Mouse (Mus musculus) neural tube, embryonic 13.5 days (tissue): ENCODE measurements around the gene Polr2m. TPM values are rescaled to one million over a fixed set of nuclear protein-coding genes. Genes with fewer than 3 reads are reported as not detected.

Experiments
- ATAC-seq: fragments of 200-750 bp; cut with Nextera tagmentation; 2 replicates; pipeline ENCODE4 v1.8.0; 2017; ENCODE audit warnings: low read depth, mild to moderate bottlenecking, moderate TSS enrichment, moderate library complexity
- H3K27ac ChIP-seq: fragments of 300-500 bp; sonication (generic); replicated peaks from 2 replicates; pipeline ENCODE4 v1.5.1; 2015; ENCODE audit warnings: moderate library complexity, mild to moderate bottlenecking, inconsistent platforms
- H3K27me3 ChIP-seq: fragments of 300-500 bp; sonication (generic); 2 replicates; pipeline ENCODE4 v1.6.1; 2015; ENCODE audit warnings: mild to moderate bottlenecking, inconsistent platforms
- H3K36me3 ChIP-seq: fragments of 300-500 bp; sonication (generic); 2 replicates; pipeline ENCODE4 v1.6.1; 2015; ENCODE audit warnings: mild to moderate bottlenecking, inconsistent platforms
- H3K4me1 ChIP-seq: fragments of 300-500 bp; sonication (generic); replicated peaks from 2 replicates; pipeline ENCODE4 v1.6.1; 2015; ENCODE audit warnings: inconsistent platforms
- H3K4me2 ChIP-seq: fragments of 300-500 bp; sonication (generic); 2 replicates; pipeline ENCODE4 v1.6.1; 2015; ENCODE audit warnings: inconsistent platforms, mild to moderate bottlenecking, moderate library complexity
- H3K4me3 ChIP-seq: fragments of 300-500 bp; sonication (generic); 2 replicates; pipeline ENCODE4 v1.5.1; 2015; ENCODE audit warnings: mild to moderate bottlenecking, inconsistent platforms
- H3K9ac ChIP-seq: fragments of 300-500 bp; sonication (generic); 2 replicates; pipeline ENCODE4 v1.6.1; 2015; ENCODE audit warnings: moderate library complexity, mild to moderate bottlenecking, inconsistent platforms
- H3K9me3 ChIP-seq: fragments of 300-500 bp; sonication (generic); 2 replicates; pipeline ENCODE4 v1.6.1; 2016; ENCODE audit warnings: inconsistent platforms
- WGBS: fragments of 180-500 bp; shearing (Covaris S2); methylation state at CpG from one replicate; pipeline ENCODE4 v1.1.7; 2015; 5-methylcytosine and 5-hydroxymethylcytosine counted together
- polyA plus RNA-seq: library from polyadenylated mRNA; unstranded; fragments of >200 nt; fragmentation: Nextera tagmentation; extraction: Ambion mirVana; gene quantifications from 2 replicates; pipeline ENCODE4 v1.2.1, GENCODE M21; 2015

Polr2m gene
- polyA plus RNA-seq, 1 experiment from 2014 or later, result 312 TPM

GRCm38 (mm10) chr9:71466111-71466510 is 19.6 kb downstream of the Polr2m start:
- no peaks in the 10 kb centered on the region for H3K4me1 ChIP-seq
- ATAC-seq, result no peak
- H3K9ac ChIP-seq, result no peak overlapping the region
- no peak overlapping the region for H3K27ac ChIP-seq
- no peaks in the 10 kb centered on the region for H3K27me3 ChIP-seq
- no peak overlapping the region for H3K4me2 ChIP-seq
- H3K9me3 ChIP-seq, result no peaks in the 10 kb centered on the region
- no peak overlapping the region for H3K4me3 ChIP-seq
- WGBS, result 78% methylated on average over 3 of the region's 3 CpGs
- H3K36me3 ChIP-seq, result no peaks in the 10 kb centered on the region

- Histone ChIP-seq H3K9me3 (no peaks in the 10 kb centered on the region), H3K27ac (no peak overlapping the region), H3K27me3 (no peaks in the 10 kb centered on the region), H3K4me3 (no peak overlapping the region), H3K36me3 (no peaks in the 10 kb centered on the region), H3K4me2 (no peak overlapping the region), H3K9ac (no peak overlapping the region), H3K4me1 (no peaks in the 10 kb centered on the region)
- WGBS, result 78% methylated on average over 13 of the region's 13 CpGs
- ATAC-seq, result no peak
Measured at GRCm38 (mm10) chr9:71463072-71463667, 22.6 kb downstream of the Polr2m start.

GRCm38 (mm10) chr9:71456738-71457137 is 29.0 kb downstream of the Polr2m start:
- Histone ChIP-seq H3K4me2 (no peak overlapping the region), H3K4me3 (no peak overlapping the region), H3K4me1 (no peaks in the 10 kb centered on the region), H3K36me3 (no peaks in the 10 kb centered on the region), H3K27me3 (peaks cover 8% of the 10 kb centered on the region; the same call in 1 of the 2 replicates), H3K9me3 (peaks cover 6% of the 10 kb centered on the region; the same call in 1 of the 2 replicates), H3K27ac (no peak overlapping the region), H3K9ac (no peak overlapping the region)
- ATAC-seq, result no peak
- 74% methylated on average over 4 of the region's 4 CpGs for WGBS

GRCm38 (mm10) chr9:71453917-71454316 is 31.8 kb downstream of the Polr2m start:
- Histone ChIP-seq H3K9ac (no peak overlapping the region), H3K4me3 (no peak overlapping the region), H3K36me3 (no peaks in the 10 kb centered on the region), H3K9me3 (peaks cover 6% of the 10 kb centered on the region; the same call in 1 of the 2 replicates), H3K27me3 (peaks cover 11% of the 10 kb centered on the region; the same call in 1 of the 2 replicates), H3K4me1 (no peaks in the 10 kb centered on the region), H3K4me2 (no peak overlapping the region), H3K27ac (no peak overlapping the region)
- 79% methylated on average over 5 of the region's 5 CpGs for WGBS
- ATAC-seq, result no peak

- 69% methylated on average over 5 of the region's 5 CpGs for WGBS
- Histone ChIP-seq H3K4me3 (no peak overlapping the region), H3K4me2 (no peak overlapping the region), H3K27ac (no peak overlapping the region), H3K9ac (no peak overlapping the region), H3K4me1 (no peaks in the 10 kb centered on the region), H3K36me3 (no peaks in the 10 kb centered on the region), H3K9me3 (peaks cover 6% of the 10 kb centered on the region; the same call in 1 of the 2 replicates), H3K27me3 (peaks cover 11% of the 10 kb centered on the region; the same call in 1 of the 2 replicates)
- ATAC-seq, result no peak
Measured at GRCm38 (mm10) chr9:71453352-71453751, 32.4 kb downstream of the Polr2m start.

GRCm38 (mm10) chr9:71450626-71451025 is 35.1 kb downstream of the Polr2m start:
- 85% methylated on average over 6 of the region's 6 CpGs for WGBS
- no peak overlapping the region for H3K27ac ChIP-seq
- no peaks in the 10 kb centered on the region for H3K4me1 ChIP-seq

GRCm38 (mm10) chr9:71447573-71447972 is 38.2 kb downstream of the Polr2m start:
- 33% methylated on average over 4 of the region's 4 CpGs for WGBS
- no peak overlapping the region for H3K4me2 ChIP-seq

More at GRCm38 (mm10) chr9:71450626-71451025, 35.1 kb downstream of the Polr2m start:
- no peak overlapping the region for H3K4me3 ChIP-seq
- peaks cover 3% of the 10 kb centered on the region; the same call in 1 of the 2 replicates for H3K9me3 ChIP-seq
- H3K27me3 ChIP-seq, result peaks cover 19% of the 10 kb centered on the region; the same call in 1 of the 2 replicates
- no peak overlapping the region for H3K9ac ChIP-seq
- H3K36me3 ChIP-seq, result no peaks in the 10 kb centered on the region
- no peak for ATAC-seq
- no peak overlapping the region for H3K4me2 ChIP-seq

GRCm38 (mm10) chr9:71445308-71445707 is 40.4 kb downstream of the Polr2m start:
- no peak overlapping the region for H3K27ac ChIP-seq
- H3K4me3 ChIP-seq, result no peak overlapping the region
- 91% methylated on average over 2 of the region's 2 CpGs for WGBS
- peaks cover 11% of the 10 kb centered on the region; the same call in 1 of the 2 replicates for H3K27me3 ChIP-seq
- no peak overlapping the region for H3K4me2 ChIP-seq
- H3K36me3 ChIP-seq, result no peaks in the 10 kb centered on the region
- no peak overlapping the region for H3K9ac ChIP-seq
- H3K4me1 ChIP-seq, result no peaks in the 10 kb centered on the region
- no peaks in the 10 kb centered on the region for H3K9me3 ChIP-seq
- ATAC-seq, result no peak

More at GRCm38 (mm10) chr9:71447573-71447972, 38.2 kb downstream of the Polr2m start:
- Histone ChIP-seq H3K36me3 (no peaks in the 10 kb centered on the region), H3K9me3 (no peaks in the 10 kb centered on the region), H3K4me3 (no peak overlapping the region), H3K4me1 (no peaks in the 10 kb centered on the region), H3K27me3 (peaks cover 13% of the 10 kb centered on the region; the same call in 1 of the 2 replicates), H3K9ac (no peak overlapping the region), H3K27ac (no peak overlapping the region)
- ATAC-seq, result no peak

GRCm38 (mm10) chr9:71438146-71438545 is 47.6 kb downstream of the Polr2m start:
- H3K27me3 ChIP-seq, result no peaks in the 10 kb centered on the region
- H3K4me2 ChIP-seq, result no peak overlapping the region
- no peak overlapping the region for H3K9ac ChIP-seq
- no peak overlapping the region for H3K4me3 ChIP-seq
- no peaks in the 10 kb centered on the region for H3K9me3 ChIP-seq
- 94% methylated on average over 2 of the region's 2 CpGs for whole genome bisulfite sequencing
- ATAC-seq, result no peak
- no peaks in the 10 kb centered on the region for H3K4me1 ChIP-seq
- no peak overlapping the region for H3K27ac ChIP-seq
- H3K36me3 ChIP-seq, result no peaks in the 10 kb centered on the region

Other genes with a start within 250 kb of the Polr2m start
- gene Myzap, start 106.4 kb upstream of the Polr2m start, polyA plus RNA-seq, result 5.2 and 6.7 TPM in 2 replicates